Mouse (Mus musculus) macrophage (primary cell): ENCODE results near the gene Cst3. TPM values are rescaled to one million over a fixed set of nuclear protein-coding genes. Genes with fewer than 3 reads are reported as not detected.

Experiments used
- H3K27ac ChIP-seq: fragments of 350-480 bp; formaldehyde crosslinking; 2 replicates; pipeline ENCODE4 v1.9.0; 2021
- H3K36me3 ChIP-seq: fragments of 350-480 bp; formaldehyde crosslinking; 2 replicates; pipeline ENCODE4 v1.9.0; 2021; ENCODE audit errors: inconsistent target
- H3K4me3 ChIP-seq: fragments of 350-480 bp; formaldehyde crosslinking; 2 replicates; pipeline ENCODE4 v1.9.0; 2021; ENCODE audit errors: inconsistent target
- H3K79me2 ChIP-seq: fragments of 350-480 bp; formaldehyde crosslinking; 2 replicates; pipeline ENCODE4 v1.9.0; 2021; ENCODE audit errors: inconsistent target
- WGBS: methylation state at CpG from one replicate; pipeline ENCODE4 v1.1.7; 2026; ENCODE audit warnings: inconsistent platforms; ENCODE audit not compliant: missing documents; 5-methylcytosine and 5-hydroxymethylcytosine counted together
- polyA plus RNA-seq: library from polyadenylated mRNA; stranded (reverse); fragments of 250-400 nt; gene quantifications from 3 replicates; pipeline ENCODE4 v1.2.4, GENCODE M21; 2018; ENCODE audit warnings: inconsistent platforms

Cst3 gene
- polyA plus RNA-seq, 1 experiment from 2014 or later, result 941 TPM

GRCm38 (mm10) chr2:148872860-148873259, 2.6 kb downstream of the Cst3 start:
- H3K27ac ChIP-seq, result peak overlapping the region; percentile 98
- H3K4me3 ChIP-seq, result peak overlapping the region; percentile 98; the same call in 1 of the 2 replicates
- H3K36me3 ChIP-seq, result peaks cover 11% of the 10 kb centered on the region; the same call in 1 of the 2 replicates
- 93% methylated on average over 4 of the region's 4 CpGs for WGBS
- peaks cover 34% of the 10 kb centered on the region for H3K79me2 ChIP-seq

DNA sequence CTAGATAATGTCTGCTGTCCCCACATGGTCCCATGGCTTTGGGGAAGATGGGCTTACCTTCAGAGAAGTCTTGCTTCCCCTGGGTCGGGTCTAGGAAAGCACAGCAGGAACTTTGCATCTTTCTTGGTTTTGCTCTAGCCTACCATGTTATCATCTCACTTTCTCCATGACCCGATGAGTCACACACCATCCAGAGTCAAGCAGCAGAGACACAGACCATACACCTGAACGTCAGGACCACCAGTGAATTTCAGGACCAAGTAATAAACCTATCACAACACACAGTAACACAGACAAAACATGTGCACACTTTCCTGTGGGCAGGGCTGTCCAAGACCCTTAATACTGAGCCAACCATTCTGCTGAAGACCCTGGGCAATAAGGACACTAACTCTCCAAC, 5.0 kb downstream of the Cst3 start:
- Histone ChIP-seq H3K79me2 (peaks cover 34% of the 10 kb centered on the region), H3K36me3 (peaks cover 11% of the 10 kb centered on the region; the same call in 1 of the 2 replicates), H3K4me3 (no peak overlapping the region), H3K27ac (no peak overlapping the region)
- 86% methylated on average over 3 of the region's 3 CpGs for WGBS

DNA sequence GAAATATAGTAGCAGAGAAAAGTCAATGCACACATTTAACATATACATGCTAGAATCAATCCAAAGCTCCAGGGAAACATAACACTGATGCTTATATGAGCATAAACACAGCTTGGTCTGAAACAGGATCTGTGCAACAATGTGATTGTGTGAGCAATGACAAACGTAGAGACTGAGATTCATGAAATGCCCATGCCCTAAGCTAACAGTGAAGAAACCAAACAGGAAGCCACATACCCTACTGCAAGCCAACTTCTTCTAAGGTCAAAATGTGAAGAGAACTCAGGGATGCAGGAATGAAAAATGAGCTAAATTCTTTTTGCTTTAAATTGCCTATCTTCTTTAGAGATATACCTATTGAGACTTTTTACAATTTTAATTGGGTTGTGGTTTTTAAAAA, 6.5 kb downstream of the Cst3 start:
- Histone ChIP-seq H3K4me3 (no peak overlapping the region), H3K79me2 (peaks cover 22% of the 10 kb centered on the region), H3K27ac (no peak overlapping the region), H3K36me3 (peaks cover 11% of the 10 kb centered on the region; the same call in 1 of the 2 replicates)
- WGBS, result 0% methylated on average over 1 of the region's 1 CpGs

DNA sequence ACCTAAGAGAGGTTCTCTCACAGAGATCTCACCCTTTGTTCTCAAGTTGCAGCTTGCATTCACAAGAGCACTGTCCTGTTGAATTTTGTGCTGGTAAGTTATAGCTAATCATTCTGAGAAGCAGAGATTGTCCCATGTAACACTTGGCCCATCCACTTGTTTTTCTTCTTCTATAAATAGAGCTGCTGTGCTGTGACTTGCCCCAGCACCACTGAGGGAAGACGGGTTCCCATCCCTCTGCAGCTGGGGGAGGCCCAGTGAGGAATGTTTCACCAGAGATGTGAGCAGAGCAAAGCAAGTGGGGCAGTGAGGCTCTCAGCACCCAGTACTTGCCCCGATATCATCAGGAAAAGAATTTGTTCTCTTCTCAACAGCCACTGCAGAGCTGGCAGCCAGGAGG, 10.5 kb downstream of the Cst3 start, which contains the start of gene 9230104L09Rik:
TSS of gene 9230104L09Rik (minus strand) at position 73 of the 400 bp plus-strand sequence.
- Histone ChIP-seq H3K36me3 (no peaks in the 10 kb centered on the region), H3K4me3 (no peak within 1 kb of the TSS), H3K27ac (no peak within 1 kb of the TSS), H3K79me2 (no peaks in the 10 kb centered on the region)
- 94% methylated on average over 2 of the region's 2 CpGs for WGBS

- H3K4me3 ChIP-seq, result no peak overlapping the region
- no peak overlapping the region for H3K27ac ChIP-seq
- H3K36me3 ChIP-seq, result no peaks in the 10 kb centered on the region
- H3K79me2 ChIP-seq, result no peaks in the 10 kb centered on the region
Measured at GRCm38 (mm10) chr2:148861693-148862092, 13.8 kb downstream of the Cst3 start.

- no peak overlapping the region for H3K27ac ChIP-seq
- H3K4me3 ChIP-seq, result no peak overlapping the region
- no peaks in the 10 kb centered on the region for H3K79me2 ChIP-seq
- no peaks in the 10 kb centered on the region for H3K36me3 ChIP-seq
- 67% methylated on average over 3 of the region's 4 CpGs for WGBS
Measured at GRCm38 (mm10) chr2:148860993-148861392, 14.5 kb downstream of the Cst3 start.

- Histone ChIP-seq H3K79me2 (no peaks in the 10 kb centered on the region), H3K4me3 (no peak overlapping the region), H3K27ac (peak overlapping the region; percentile 65), H3K36me3 (no peaks in the 10 kb centered on the region)
- 73% methylated on average over 4 of the region's 4 CpGs for WGBS
Measured at GRCm38 (mm10) chr2:148857506-148857905, 18.0 kb downstream of the Cst3 start.

- Histone ChIP-seq H3K4me3 (no peak overlapping the region), H3K36me3 (no peaks in the 10 kb centered on the region), H3K79me2 (no peaks in the 10 kb centered on the region), H3K27ac (peak overlapping the region; percentile 65)
- 33% methylated on average over 8 of the region's 8 CpGs for WGBS
Measured at GRCm38 (mm10) chr2:148856630-148857400, 18.7 kb downstream of the Cst3 start.

DNA sequence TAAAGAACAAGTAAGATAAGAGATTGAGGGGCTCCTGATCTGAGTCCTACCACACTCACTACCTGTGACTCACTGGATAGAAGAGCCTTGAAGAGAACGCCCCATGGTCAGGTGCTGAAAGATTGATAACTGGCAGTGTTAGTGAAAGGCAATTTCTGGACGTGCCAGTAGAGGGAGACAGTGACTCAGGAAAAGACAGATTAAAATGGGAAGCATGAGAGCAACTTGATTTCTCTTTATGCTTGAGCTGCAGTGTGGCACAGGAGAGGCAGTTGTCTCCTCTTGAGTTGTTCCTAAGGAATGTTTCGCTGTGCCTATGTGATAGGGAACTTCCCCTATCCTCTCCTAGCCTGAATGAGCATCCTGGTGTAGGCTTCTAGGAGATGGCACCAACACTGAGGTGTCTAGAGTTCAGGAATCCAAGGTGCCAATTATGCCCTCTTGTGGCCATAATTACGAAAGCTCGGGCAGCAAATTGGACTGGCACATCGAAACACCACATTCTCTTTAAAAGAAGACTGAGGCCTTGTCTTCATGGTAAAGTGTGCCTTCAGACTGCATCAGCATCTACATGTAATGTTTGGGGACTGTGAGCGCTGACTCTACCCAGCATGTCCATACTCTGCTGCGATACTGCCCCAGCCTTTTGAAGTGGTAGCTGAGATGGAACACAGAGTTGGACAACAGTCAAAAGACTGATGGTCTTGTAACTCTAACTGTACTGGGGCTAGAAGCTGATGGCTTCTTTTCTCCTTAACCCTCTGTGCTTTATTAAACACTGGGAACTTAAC, 24.2 kb downstream of the Cst3 start:
- no peak overlapping the region for H3K27ac ChIP-seq
- no peaks in the 10 kb centered on the region for H3K36me3 ChIP-seq
- no peaks in the 10 kb centered on the region for H3K79me2 ChIP-seq
- 37% methylated on average over 8 of the region's 8 CpGs for WGBS
- H3K4me3 ChIP-seq, result no peak overlapping the region

DNA sequence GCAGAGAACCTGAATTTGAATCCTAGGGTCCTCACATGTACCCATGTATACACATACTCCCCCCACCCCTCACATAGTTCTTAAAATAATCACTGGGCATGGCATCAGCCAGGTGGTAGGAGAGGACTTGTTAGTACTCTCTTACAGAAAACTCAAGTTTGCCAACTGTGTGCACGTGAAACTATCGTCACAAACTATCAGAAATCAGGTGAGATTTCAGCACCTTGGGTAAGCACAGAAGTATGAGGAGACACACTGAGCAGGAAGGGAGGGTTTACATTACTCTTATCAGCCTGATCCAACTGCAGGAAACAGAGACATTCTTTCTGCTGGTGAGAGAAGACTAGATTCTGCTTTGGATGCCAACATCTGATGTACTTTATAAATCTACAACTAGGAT, 36.3 kb downstream of the Cst3 start:
- 43% methylated on average over 2 of the region's 2 CpGs for WGBS
- no peak overlapping the region for H3K27ac ChIP-seq
- H3K4me3 ChIP-seq, result no peak overlapping the region
- no peaks in the 10 kb centered on the region for H3K79me2 ChIP-seq
- H3K36me3 ChIP-seq, result no peaks in the 10 kb centered on the region

GRCm38 (mm10) chr2:148838075-148838777, 37.3 kb downstream of the Cst3 start:
- H3K4me3 ChIP-seq, result no peak overlapping the region
- H3K36me3 ChIP-seq, result no peaks in the 10 kb centered on the region
- H3K79me2 ChIP-seq, result no peaks in the 10 kb centered on the region
- 87% methylated on average over 5 of the region's 5 CpGs for WGBS
- H3K27ac ChIP-seq, result no peak overlapping the region

- 79% methylated on average over 4 of the region's 4 CpGs for WGBS
- H3K79me2 ChIP-seq, result no peaks in the 10 kb centered on the region
- H3K36me3 ChIP-seq, result no peaks in the 10 kb centered on the region
- H3K27ac ChIP-seq, result no peak within 1 kb of the TSS
- no peak within 1 kb of the TSS for H3K4me3 ChIP-seq
Measured at GRCm38 (mm10) chr2:148834912-148835311, 40.6 kb downstream of the Cst3 start, which contains the start of gene Cst9. Gene Cst9 (plus strand): TSS chr2:148835147.

GRCm38 (mm10) chr2:148825986-148826385, 49.5 kb downstream of the Cst3 start:
- no peak overlapping the region for H3K4me3 ChIP-seq
- H3K79me2 ChIP-seq, result no peaks in the 10 kb centered on the region
- H3K27ac ChIP-seq, result no peak overlapping the region
- no peaks in the 10 kb centered on the region for H3K36me3 ChIP-seq
- WGBS, result 100% methylated on average over 1 of the region's 1 CpGs
